Mouse (Mus musculus) right cerebral cortex, adult 2 months (tissue): ENCODE results near the gene Arl15.
"Not testable (repeated sequence)": the region's sequence is repeated elsewhere in the genome, so short reads cannot be mapped to it uniquely, and the experiment has no call there.

ENCODE experiments used
- DNase-seq, 2 experiments: peaks; one replicate each; pipeline ENCODE4 v3.0.0; 2021 to 2022; ENCODE audit warnings: low spot score in 2 of 2

Gene Arl15

DNA sequence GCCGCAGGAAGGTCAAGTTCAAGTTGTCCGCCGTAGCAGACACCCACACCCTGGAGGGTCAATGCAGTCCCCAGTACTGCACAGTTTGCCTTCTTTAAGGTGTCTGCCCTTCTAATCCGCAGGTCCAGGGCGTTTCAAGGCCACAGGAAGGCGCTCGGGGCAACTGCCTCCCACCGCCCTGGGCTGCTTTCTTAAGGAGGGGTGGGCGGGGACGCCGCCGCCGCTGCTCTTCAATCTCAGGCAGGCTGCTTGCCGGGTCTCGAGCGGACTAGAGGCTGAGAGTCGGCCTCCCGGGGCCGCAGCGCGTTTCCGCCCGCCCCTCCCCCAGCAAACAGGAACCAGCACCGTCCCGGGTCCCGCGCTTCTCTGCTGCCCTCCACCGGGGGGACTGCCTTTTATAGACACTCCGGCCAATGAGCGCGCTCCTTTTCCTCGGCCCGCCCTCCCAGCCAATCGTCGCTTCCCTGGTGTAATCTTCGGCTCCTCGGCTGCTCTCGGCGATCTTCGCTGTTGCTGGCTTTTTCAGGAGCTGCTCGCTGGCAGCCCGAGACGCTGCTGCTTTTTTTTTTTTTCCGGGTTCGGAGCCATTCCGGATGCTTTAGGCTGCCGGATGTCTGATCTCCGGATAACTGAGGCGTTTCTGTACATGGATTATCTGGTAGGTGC is at the start of gene Arl15:
Gene Arl15, plus strand, starts transcription at position 467 of the 666 bp plus-strand sequence.
- peak; percentile 98 for DNase-seq

DNA sequence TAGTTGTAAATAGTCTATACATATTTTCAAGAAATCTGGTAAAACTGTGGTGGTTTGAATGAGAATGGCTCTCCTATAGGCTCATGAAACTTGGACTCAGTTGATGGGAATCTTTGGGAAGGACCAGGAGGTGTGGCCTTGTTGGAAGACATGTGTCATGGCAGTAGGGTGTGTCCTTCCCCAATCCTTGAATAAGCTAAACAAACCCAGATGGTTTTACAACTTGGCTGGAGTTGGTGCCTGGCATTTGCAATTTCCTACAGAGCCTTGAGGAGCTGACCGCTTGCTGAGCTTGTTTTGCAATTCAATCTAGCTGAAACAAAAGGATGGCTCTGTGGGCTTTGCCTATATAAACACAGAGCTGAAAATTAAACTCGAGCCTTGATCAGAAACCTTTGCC is 49.0 kb upstream of the Arl15 start:
- DNase-seq, result no peak

DNA sequence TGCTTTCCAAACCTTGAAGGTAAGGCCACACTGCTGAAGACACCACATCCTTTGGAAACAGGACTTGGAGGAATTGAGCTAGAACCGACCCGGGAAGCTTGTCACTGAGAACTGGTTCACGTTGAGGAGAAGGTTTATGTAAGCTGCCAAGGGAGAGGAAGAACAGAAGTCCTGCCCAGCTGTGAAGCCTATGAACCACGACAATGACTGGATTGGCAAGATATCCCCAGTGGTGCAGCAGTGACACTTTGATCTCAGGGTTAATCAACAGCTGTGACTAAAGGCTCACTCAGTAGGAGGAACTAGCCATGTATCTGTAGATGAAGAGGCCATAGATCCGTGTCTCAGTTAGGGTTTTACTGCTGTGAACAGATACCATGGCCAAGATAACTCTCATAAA is 43.5 kb upstream of the Arl15 start:
- DNase-seq, result no peak

DNA sequence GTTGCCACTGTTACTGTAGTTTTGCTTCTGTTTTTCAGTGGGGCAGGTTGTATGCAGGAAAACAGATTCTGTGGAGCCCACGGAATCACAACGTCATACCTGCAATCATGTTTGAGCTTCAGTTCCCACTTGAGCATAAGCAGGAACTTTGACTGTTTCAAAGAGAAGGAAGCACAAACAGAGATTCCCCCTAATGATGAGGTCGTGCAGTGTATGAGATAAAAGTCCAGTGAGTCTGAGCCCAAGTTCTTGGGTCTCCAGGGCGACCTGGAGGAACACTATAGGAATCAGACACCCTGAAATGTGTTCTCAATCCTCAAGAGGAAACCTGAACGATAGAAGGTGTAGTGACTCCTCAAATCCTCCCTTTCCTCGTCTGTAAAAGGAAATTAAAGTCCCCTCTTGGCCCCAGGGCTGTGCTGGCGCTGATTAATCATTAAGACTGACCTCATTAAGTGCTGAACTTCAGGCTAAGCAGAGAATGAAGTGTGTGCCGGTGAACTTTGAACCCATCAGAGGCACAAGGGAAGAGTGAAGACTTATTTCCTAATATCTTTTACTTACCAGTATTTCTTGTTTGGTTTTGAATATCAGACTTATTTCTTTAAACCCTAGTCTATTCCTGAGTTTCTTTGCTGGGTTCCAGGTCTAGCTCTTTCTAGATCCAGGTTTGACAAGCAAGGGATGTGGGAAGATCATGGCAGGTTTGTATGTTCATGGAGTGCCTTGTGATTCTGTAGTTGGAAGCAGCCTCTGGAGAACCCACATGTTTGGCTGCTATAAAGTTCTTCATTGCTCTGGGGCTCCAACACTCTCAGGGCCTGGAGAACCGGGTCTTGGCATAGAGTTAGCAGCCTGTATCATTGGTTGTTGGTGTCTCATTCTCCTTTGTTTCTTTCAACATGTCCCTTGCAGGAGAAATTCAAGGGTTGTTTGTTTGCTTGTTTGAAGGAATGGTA is 39.3 kb upstream of the Arl15 start:
- no peak for DNase-seq

DNA sequence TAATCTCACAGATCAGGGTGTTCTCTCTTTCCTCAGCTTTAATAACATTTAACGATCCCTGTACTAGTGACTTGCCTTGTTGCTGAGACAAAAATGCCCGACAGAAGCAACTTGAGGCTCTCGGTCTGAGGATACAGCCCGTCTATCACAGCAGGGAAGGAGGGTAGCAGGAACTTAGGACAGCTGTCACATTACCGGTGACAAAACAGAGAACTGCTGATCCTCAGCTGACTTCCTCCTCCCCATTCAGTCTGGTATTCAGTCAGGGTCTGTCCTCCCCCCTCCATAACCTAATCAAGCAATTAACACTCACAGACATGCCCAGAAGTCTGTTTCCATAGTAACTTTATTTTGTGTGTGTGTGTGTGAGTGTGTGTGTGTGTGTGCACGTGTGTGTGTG is 38.5 kb upstream of the Arl15 start:
- DNase-seq, result no peak

DNA sequence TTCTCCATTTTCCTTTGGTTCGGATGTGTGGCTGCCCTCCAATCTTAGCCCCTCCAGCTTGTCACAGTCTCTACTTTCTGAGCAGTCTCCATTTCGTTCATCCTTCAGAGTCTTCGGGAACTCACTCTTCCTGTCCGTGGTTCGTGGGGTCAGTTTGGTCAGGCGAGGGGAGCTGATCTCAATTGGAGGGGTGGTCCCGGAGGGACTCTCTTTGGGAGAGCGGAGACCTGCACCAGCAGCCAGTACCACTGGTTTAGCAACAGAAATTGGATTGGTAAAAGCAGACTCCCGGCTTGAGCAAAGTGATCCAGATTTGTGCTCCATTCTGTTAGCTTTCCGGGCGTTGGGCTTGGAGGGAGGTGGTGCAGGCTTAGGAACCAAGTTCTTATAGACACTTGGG is 32.6 kb upstream of the Arl15 start:
- no peak for DNase-seq

DNA sequence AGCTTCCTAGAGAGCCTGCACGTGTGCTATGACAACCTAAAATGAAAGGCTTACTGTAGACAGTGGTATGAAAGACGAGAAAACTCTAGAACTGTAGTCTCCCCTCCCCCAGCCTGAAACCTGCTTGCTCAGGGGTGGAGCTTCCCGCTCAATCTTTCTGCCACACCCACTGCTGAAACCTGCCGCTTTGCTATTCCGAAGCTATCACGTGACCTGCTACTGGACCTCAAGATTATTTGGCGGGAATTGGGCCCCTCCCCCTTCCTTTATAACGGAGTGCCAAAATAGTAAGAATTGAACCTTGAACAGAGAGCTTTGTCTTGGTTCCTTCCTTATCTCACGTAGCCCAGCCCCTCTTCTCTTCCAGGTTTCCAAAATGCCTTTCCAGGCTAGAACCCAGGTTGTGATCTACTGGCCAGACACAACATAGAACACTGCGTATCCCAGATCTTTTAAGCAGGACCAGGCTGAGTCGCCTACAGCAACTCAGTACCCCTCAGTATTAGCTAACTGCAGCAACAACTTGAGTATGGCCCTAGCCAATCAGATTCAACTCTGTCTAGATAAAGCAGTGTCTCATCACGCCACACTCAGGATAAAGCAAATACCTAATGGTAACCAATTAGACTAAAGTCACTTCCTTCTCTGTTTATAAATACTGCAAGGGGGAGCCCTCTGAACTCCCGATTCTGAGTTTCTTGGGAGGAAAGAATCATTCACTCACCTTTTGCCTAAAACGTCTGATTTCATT is 31.4 kb upstream of the Arl15 start:
- DNase-seq, result no peak

DNA sequence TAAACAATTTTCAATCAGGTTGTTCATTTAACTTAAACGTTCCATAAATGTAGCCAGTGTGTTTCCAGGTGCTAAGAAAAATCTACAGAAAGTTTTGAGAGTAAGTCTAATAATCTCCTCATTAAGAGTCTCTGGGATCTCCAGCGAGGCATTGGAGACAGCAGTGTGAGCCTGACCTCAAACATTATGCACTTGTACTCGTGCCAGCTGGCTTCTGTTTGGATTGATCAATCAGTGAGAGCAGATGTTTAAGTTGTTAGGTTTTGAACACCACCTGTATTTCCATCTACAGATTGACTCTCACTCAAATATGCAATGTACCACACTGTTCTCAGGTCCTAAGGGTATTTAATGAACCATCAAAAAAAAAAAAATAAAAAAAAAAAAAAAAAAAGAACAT is 28.9 kb upstream of the Arl15 start:
- no peak for DNase-seq

DNA sequence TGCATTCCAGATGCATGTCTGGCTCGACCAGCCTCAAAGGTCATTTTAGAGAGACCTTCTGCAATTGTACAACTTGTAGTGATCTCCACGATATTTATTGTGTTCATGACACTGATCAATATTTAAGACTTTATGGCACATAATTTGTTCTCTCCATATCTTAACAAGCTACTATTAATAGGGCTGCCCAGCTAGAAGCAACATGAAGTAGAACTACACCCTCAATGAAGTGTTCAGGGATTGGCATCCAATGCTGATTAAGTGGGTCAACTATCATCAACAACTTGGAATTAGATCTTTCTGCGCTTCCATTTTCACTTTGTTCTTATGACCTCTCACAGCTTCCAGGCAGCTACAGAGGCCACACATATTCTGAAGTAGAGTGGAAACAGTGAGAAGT is 24.5 kb upstream of the Arl15 start:
- no peak for DNase-seq

DNA sequence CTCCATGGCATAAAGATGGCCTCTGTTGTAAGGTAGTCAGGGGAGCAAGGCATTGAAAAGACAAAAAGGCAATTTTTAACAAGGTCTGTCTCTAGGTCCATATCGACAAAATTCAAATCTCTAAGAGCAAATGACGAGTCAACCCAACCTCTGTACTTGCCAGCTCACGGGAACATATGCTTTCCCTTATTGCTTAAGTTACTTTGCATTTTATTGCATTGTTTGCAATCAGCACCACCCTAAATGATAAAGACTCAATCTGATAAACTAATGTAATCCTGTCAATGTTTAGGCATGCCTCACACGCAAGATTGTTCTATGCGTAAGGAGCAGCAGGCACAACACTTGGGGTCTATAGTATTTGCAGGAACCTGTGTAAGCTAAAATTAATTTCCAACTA is 24.0 kb upstream of the Arl15 start:
- no peak for DNase-seq

DNA sequence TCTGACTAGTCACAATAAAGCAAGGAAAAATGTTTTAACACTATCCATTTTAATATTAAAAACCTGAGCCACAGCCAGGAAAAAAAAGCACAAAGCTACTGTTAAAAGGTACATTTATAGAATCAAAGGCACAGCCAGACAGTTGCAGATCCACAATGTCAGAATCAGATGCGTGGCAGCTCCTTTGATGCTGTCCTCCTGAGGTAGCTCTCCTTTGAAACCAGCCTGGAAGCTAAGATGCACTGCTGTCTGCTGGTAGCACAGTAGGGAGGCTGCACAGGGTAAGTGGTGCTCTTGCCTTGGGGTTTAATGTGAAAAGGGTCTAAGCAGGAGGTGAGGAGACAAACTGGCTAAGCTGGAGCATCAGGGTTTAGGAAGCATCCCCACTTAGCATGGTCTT is 23.0 kb upstream of the Arl15 start:
- DNase-seq, result no peak

DNA sequence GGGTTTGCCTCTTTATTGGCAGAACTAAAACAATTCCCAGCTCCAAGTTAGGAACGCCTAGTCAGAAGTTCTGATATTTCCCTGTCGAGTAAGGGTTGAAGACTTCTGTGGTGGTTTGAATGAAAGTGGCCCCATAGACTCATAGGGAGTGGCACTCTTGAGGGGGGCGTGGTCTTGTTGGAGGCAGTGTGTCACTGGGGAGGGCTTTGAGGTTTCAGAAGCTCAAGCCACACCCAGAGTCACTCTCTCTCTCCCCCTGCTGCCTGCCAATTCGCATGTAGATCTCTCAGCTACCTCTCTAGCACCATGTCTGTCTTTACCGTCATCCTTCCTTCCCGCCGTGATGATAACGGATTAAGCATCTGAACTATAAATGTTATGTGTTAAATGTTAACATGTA is 19.5 kb upstream of the Arl15 start:
- no peak for DNase-seq

DNA sequence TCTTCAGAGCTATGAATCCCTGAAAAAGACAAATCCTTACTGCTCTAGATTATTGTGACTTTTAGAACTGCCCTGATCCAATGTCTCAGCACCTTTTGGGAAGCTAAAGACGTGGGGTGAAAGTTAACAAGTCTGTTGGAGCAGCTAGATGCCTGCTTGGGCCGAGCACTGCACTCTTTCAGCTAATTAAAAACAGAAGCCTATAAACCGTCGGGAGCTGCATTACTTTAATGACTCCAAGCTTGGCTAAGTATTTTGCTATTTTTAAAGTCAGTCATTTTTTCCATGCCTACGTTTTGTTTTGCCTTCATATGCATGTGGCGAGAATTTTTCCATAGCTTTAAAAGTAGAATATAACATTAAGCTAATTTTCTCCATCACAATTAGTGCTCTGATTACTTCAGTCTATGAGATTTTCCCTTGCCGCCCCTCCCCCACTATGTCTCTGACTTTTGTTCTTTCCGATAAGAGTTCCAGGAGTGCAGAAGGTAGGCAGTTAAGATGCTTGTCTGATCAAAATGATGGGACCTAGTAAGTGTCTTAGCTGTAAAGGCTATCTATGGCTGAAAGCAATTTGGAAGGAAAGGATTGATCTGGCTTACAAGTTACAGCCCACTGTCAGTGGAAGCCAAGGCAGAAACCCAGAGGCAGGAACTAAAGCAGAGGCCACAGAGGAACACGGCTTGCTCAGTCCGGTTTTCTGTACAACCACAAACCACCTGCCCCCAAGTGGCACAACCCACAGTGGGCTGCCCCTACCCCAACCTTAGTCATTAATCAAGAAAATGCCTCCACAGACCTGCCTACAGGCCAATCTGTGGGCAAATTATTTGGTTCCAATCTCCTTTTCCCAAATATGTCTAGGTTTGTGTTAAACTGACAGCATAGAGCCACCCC is 18.8 kb upstream of the Arl15 start:
- DNase-seq, result no peak

DNA sequence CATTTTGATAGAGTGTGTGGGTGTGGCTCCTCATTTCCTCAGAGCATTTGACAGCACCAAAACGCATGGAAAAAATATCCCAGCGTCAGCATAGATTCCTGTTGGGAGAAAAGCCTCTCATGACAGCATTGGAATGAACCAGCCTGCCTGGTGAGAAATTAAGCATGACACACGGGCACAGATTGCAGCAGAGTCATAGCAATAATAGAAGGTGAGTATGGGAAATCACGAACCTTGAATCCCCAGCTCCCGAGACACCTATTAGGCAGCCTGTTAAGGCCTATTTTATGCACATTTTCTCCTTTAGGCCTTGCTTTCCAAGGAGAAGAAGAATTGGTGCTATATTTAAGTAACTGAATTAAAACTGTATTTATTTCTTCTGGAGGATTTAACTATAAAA is 8.5 kb upstream of the Arl15 start:
- no peak for DNase-seq

DNA sequence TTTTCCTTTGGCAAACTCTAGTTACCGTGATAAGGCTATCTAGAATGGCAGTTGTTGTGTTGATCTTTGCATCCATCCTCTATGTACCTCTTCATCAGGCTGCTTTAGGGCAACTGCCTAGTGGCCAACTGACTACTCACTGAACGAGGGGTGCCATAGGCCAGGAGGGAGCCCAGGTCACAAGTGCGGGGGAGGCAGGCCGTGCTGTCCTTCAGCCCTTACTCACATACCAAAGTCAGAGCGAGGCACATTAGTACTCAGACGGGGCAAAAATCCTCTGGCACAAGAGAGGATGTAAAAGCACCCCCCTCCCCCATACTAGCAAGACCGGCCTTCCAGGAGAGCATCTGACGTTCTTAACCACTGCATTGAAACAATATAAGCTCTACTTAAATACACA is 7.2 kb upstream of the Arl15 start:
- DNase-seq, result no peak

DNA sequence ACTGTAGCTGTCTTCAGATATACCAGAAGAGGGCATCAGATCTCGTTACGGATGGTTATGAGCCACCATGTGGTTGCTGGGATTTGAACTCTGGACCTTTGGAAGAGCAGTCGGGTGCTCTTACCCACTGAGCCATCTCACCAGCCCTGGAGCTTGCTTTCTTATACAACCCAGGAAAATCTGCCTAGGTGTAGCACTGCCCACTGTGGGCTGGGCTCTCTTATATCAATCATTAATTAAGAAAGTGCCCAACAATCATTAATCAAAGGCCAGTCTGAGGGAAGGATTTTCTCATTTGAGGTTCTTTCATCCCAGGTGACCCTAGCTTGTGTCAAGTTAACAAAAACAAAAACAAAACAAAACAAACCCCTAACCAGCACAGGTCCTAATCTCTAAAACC is 4.3 kb upstream of the Arl15 start:
- DNase-seq, result not testable (repeated sequence)

DNA sequence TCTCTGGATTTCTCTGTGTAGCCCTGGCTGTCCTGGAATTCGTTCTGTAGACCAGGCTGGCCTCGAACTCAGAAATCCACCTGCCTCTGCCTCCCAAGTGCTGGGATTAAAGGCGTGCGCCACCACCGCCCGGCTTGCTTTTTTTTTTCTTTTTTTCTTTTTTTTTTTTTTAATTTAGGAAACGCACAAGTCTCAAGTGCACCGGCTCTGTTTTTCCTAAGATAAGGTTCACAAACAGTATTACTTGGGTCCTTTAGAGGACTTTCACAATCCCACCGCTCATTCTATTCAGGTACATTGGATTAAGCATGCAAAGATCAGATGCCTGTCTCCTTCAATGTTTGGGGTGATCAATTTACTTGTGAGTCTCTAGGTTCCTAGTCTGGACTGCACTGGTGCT is 668 bp upstream of the Arl15 start:
- DNase-seq, result no peak

DNA sequence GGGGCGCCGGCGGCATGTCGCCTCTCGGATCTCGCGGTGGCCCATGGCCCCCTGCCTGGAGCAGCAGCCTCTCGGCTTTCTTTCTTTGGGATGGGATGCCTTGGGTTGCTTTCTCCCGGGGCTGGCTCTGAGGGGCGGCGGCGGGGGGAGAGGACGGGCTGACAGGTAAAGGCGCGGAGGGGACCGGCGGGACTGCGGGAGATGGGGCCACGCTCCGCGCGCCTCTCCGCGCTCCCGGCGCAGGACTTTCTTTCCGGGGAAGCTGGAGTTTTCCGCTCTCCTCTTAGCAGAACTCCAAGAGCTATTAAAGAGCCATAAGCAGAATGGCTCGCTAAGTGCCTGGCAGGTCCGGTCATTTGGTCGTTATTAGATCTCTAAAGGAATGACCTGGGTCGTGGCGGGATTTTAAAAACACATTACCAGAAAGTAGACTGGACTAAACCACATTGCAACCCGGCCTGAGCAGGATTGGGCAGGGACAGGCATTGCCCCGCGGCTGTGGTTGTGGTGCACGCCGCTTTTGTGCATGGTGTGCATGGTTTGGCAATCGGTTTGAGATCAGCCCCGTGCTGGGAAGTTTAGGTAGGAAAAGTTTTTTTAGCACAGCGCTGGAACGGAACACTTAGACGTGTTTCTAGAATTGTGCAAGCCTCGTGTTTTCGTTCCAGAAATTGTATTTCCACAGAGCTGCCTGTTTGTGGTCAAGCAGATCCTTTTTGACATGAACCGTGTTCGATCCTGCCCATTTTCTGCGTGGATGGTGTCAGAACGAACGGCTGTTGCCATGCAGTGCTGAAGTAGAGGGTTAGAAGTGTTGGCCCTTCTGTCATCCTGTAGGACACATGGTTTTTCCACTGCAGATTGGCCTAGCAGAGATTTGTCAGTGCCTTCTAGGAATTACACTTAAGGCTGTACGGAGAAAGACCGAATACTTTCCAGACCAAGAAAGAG is 675 bp downstream of the Arl15 start:
- DNase-seq, result peak; percentile 36 to 57

DNA sequence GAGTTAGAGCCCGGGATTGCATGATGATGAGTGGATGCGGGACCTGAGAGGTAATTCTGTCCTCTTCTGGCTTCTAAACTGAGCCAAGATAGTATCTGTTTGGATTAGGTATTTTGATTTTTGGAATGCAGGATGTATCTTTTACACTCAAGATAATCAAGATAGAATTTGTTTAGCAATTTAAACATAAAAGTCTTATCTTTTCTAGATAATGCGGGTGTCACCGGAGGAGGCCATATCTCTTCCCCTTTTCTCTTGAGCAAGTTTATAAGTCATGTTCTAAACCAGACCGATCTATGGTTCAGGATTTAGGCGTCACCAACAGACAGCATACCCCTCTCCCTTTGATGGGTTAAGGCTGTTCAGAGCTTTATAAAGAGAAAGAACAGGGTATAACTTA is 3.1 kb downstream of the Arl15 start:
- DNase-seq, result no peak

DNA sequence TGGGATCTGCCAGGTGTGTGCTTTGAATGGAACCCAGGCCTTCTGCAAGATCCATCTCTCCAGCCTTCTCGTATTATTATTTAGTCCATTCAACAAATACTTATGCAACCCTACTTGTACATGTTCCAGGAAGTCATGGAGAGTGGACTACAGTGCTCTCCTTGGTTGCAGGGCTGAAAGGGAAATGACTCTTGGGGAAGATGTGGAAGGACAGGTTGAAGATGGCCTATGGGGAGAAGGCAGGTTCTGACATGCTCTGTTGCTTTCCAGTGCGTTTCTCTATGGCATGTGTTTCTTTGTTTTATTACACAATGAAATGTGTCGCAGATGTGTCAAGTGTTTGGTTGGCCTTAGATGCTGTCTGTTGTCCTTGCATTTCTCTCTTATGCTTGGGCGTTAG is 5.1 kb downstream of the Arl15 start:
- DNase-seq, result no peak
